Mouse (Mus musculus): ENCODE data around the gene H2-M10.2. TPM values are rescaled to one million over a fixed set of nuclear protein-coding genes. Genes with fewer than 3 reads are reported as not detected.
"Not testable (repeated sequence)": the region's sequence is repeated elsewhere in the genome, so short reads cannot be mapped to it uniquely, and the experiment has no call there.

Gene H2-M10.2
- polyA plus RNA-seq, 1 experiment, result not detected

DNA sequence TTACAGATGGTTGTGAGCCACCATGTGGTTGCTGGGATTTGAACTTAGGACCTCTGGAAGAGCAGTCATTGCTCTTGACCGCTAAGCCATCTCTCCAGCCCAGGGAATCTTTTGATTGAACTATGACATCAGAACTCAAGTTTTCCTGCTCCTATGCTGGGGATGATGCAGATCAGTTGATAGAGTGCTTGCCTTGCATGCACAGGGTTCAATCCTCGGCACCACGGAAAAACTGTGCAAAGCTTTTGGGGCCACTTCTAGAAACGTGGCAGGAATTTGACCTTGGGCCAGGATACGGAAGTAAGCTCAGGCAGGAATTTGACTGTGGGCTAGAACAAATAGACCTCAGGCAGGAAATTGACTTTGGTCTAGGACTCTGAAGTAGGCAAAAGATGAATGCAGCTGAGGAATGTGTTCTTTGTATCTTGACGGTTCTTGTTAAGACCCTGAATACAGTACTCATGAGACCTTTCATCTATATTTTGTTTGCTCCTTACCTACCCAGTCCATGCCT is 33.1 kb downstream of the H2-M10.2 start:
- no peak for DNase-seq (ENCODE audit: extremely low spot score in 1 of 2, low spot score in 1 of 2)

- no peak for DNase-seq (ENCODE audit: extremely low spot score in 1 of 2, low spot score in 1 of 2)
Observed at GRCm38 (mm10) chr17:36252250-36252876, 33.9 kb downstream of the H2-M10.2 start.

- DNase-seq (ENCODE audit: extremely low spot score in 1 of 2, low spot score in 1 of 2), result no peak
Observed at GRCm38 (mm10) chr17:36248886-36249285, 37.4 kb downstream of the H2-M10.2 start.

DNA sequence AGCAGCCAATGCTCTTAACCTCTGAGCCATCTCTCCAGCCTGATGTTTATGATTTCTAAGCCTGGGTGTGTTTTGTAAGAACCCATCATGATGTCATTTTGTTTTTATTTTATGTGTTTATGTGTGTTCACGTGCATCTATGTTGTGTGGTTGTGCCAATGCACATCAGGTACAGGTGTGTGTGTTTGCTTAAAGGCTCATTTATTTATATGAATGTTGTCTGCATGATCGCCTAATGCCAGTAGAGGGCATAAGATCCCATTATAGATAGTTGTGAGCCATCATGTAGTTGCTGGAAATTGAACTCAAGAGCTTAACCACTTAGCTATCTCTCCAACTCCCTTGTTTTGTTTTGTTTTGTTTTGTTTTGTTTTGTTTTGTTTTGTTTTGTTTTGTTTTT is 40.5 kb downstream of the H2-M10.2 start:
- DNase-seq (ENCODE audit: extremely low spot score in 1 of 2, low spot score in 1 of 2), result no peak

DNA sequence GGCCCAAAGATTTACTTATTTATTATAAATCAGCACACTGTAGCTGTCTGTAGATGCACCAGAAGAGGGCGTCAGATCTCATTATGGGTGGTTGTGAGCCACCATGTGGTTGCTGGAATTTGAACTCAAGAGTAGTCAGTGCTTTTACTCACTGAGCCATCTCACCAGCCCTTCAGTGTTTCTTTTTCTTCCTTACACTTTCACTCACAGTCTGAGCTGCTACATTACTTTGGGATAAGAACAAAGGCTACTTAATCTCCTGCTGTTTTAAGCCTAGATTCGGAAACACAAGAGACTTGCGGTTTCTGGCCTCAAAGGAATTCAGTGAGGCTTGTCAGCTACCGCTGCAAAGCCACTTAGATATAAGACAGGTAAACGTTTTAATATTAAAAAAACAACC is 42.3 kb downstream of the H2-M10.2 start:
- no peak for DNase-seq (ENCODE audit: extremely low spot score in 1 of 2, low spot score in 1 of 2)

- DNase-seq (ENCODE audit: extremely low spot score in 1 of 2, low spot score in 1 of 2), result no peak
Observed at GRCm38 (mm10) chr17:36240637-36241213, 45.6 kb downstream of the H2-M10.2 start.

DNA sequence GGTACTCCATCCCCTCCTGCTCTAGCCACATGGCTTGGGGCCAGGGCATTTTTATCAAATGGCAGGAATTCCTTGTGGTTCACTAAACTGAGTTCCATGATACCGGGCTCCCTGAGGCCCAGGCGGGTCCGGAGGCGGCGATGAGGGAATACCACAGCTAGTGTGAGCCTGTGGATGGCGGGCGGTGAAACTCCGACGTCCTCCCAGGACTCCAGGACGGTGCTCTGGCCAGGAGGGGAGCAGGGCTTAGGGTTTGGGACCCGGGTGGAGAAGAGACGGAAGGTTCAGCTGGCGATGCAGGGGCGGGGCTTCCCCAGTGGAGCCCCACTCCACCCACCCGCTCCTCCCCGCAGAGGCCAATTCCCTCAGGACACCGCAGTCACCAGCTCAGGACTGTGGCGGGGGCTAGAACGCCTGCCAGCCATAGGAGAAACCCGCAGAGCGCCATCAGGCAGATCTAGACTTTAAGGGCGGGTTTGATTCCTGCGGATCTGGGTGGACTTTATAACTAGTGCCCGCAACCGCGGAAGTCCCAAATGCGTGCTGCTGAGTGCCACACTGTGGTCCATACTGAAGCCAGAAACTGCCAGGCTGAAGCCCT is 48.9 kb downstream of the H2-M10.2 start:
- DNase-seq (ENCODE audit: extremely low spot score in 1 of 2, low spot score in 1 of 2), result no peak

DNA sequence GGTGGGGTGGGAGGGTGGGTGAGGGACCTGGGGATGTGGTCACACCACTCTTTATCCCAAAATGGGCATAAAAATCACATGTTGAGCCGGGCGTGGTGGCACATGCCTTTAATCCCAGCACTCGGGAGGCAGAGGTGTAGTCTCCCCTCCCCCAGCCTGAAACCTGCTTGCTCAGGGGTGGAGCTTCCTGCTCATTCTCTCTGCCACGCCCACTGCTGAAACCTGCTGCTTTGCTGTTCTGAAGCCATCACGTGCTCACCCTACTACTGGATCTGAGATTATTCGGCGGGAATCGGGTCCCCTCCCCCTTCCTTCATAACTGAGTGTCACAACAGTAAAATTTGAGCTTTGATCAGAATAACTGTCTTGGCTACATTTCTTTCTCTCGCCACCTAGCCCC is 51.0 kb downstream of the H2-M10.2 start:
- DNase-seq (ENCODE audit: extremely low spot score in 1 of 2, low spot score in 1 of 2), result not testable (repeated sequence)

Other genes starting within 250 kb of the H2-M10.2 start
- 21.6 and 23.0 TPM in 2 replicates for gene H2-T22, start 243.7 kb downstream of the H2-M10.2 start, polyA plus RNA-seq (2012; rRNA removed)
- not detected in 2 replicates for gene Gm6034, start 243.5 kb downstream of the H2-M10.2 start, polyA plus RNA-seq (2012; rRNA removed)
- gene Gm11127, start 228.1 kb downstream of the H2-M10.2 start, polyA plus RNA-seq (2012; rRNA removed), result 0.18 and 0.99 TPM in 2 replicates
- gene Gm19684, start 164.8 kb downstream of the H2-M10.2 start, polyA plus RNA-seq (2012; rRNA removed), result 0.06 TPM in 1 of 2 replicates, not detected in the other
- not detected in 2 replicates for gene Gm7030, start 157.1 kb downstream of the H2-M10.2 start, polyA plus RNA-seq (2012; rRNA removed)
- not detected in 2 replicates for gene Gm8909, start 118.0 kb downstream of the H2-M10.2 start, polyA plus RNA-seq (2012; rRNA removed)
- not detected in 2 replicates for gene H2-T3, start 96.2 kb downstream of the H2-M10.2 start, polyA plus RNA-seq (2012; rRNA removed)
- gene Rpp21, start 28.4 kb downstream of the H2-M10.2 start, polyA plus RNA-seq (2012; rRNA removed), result 60.3 and 67.4 TPM in 2 replicates
- gene Trim39, start 14.2 kb downstream of the H2-M10.2 start, polyA plus RNA-seq (2012; rRNA removed), result 34.0 and 39.7 TPM in 2 replicates
- gene H2-M10.1, start 39.7 kb upstream of the H2-M10.2 start, polyA plus RNA-seq (2012; rRNA removed), result not detected in 2 replicates
- not detected in 2 replicates for gene H2-M10.3, start 81.9 kb upstream of the H2-M10.2 start, polyA plus RNA-seq (2012; rRNA removed)
- not detected in 2 replicates for gene H2-M10.4, start 175.8 kb upstream of the H2-M10.2 start, polyA plus RNA-seq (2012; rRNA removed)

Measured in frontal cortex, adult 2 months (tissue).